Mouse (Mus musculus) duodenum, adult 2 months (tissue): ENCODE results near the gene Thap4. TPM values are rescaled to one million over a fixed set of nuclear protein-coding genes. Genes with fewer than 3 reads are reported as not detected.

Experiments used
- polyA plus RNA-seq: library from polyadenylated mRNA; depleted of rRNA; stranded (reverse); fragments of >200 nt; gene quantifications from 2 replicates; pipeline ENCODE4 v1.2.3, GENCODE M21; 2012; ENCODE audit warnings: low replicate concordance; rRNA removed

The Thap4 gene
- polyA plus RNA-seq = 79.5 and 105 TPM in 2 replicates

DNA sequence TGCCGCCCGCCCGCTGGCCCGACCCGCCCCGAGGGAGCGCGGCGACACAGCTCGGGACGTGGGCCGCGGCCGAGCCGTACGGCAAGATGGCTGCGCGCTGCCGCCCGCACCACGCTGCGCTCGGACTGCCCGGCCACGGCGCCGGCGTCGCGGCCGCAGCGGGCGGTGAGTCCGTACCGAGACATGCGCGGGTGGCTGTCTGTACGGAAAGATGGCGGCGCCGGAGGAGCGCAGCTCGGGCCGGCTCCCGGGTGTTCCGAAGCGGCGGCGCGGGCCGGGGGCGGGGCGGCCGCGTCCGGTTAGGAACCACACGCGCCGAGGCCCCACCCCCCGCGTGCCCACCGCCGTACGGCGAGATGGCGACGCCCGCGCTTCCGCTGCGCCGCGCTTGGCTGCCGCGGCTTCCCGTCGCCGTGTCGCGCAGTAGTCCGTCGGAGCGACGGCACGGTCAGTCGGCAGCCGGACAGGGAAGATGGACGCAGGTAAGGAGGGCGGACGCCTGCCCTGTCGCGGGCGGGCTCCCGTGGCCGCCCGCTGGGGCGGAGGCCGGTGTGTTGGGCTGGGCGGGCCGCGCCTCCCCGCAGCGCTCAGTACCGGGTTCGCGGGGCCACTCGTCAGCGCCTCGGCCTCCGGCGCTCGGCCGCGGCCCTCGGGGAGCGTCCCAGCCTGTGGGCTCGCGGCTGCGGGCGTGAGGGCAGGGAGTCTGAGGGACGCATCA lies at the start of gene Thap4:
Gene Thap4 (minus strand): TSS at position 292 of the 718 bp plus-strand sequence.

DNA sequence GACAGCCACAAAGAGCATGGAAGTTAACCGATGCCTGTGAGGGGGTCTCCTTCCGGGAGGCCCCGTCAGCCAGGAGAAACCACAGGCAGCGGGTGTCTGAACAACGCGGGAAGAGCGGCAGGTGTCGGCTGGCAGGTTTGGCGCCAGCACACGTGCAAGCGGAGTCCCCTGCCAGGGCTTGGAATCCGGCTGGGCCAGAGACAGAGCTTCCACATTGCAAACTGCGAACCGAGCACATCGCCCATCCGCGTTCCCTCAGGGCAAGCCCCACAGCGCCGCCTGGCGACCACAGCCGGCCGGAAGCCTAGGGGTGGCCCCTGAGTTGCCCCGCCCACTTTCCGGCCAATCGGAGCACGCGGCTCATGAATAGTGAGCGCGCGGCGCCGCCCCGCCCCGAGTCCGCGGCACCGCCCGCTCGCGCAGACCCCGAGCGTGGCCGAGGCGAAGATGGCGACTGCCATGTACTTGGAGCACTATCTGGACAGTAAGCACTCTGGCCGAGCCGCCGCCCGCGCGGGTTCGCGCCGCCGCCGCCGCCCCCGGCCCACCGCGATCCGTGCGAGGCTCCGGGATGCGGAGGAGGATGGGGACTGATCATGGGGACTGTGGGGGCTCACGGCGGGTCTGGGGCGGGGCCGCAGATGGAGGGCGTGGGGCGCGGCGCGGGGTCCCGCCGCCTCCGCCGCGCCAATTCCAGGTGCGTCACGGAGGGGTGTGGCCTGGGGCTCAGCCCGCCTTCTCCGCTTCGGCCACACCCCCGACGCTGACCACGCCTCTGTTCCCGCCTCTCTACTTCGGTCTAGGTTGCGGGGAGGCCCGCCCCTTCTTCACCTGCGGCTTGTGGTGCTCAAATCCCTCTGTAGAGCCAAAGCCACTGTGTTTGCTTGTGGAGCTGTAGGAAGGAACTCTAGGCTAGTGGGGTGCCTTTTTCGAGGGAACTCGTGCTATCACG lies 49.2 kb upstream of the Thap4 start, which contains the start of gene Ing5:
Gene Ing5 (plus strand): TSS at position 410 of the 952 bp plus-strand sequence.

DNA sequence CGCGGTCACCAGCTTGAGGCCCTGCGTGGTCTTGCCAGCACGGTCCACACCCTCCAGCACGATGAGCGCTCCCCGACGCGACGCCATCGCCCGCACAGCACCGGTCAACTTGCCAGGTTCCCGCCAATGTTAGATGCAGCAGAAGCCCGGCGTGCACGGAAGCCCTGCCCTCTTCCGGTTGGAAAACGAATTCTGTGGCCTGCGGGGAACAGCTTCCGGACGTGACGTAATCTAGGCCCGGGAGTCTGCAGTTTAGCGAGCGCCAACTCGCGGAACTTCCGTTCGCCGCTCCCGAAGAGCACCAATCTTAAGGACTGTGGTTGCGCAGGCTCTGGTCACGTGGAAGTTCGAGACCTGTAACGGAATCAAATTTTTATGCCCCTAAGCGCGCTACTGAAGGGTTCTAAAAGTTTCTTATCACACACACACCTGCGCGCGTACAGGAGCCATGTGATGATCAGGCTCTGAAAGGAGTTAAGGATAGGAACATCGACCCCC lies 47.1 kb upstream of the Thap4 start, which contains the start of gene Dtymk:
Gene Dtymk (minus strand): TSS at position 194 of the 498 bp plus-strand sequence.

DNA sequence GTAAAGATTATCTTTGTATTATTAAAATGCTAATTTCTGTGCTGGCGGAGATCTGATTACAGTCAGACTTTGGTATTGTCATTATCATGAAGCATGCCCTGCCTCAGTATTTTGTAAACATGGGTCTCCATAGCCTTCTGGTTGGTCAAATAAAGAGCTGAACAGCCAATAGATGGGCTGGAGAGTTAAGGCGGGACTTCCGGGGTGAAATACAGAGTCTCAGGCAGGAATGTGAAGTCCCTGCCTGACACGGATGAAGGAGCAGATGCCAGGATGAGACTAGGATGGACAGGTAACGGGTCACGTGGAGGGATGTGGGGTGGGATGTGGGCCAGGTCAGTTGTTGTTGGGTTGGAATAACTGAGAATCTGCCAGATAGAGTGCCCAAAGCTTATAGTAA lies 3.4 kb downstream of the Thap4 start, which contains the start of gene Atg4b:
Gene Atg4b (plus strand): TSS at position 211 of the 400 bp plus-strand sequence.

DNA sequence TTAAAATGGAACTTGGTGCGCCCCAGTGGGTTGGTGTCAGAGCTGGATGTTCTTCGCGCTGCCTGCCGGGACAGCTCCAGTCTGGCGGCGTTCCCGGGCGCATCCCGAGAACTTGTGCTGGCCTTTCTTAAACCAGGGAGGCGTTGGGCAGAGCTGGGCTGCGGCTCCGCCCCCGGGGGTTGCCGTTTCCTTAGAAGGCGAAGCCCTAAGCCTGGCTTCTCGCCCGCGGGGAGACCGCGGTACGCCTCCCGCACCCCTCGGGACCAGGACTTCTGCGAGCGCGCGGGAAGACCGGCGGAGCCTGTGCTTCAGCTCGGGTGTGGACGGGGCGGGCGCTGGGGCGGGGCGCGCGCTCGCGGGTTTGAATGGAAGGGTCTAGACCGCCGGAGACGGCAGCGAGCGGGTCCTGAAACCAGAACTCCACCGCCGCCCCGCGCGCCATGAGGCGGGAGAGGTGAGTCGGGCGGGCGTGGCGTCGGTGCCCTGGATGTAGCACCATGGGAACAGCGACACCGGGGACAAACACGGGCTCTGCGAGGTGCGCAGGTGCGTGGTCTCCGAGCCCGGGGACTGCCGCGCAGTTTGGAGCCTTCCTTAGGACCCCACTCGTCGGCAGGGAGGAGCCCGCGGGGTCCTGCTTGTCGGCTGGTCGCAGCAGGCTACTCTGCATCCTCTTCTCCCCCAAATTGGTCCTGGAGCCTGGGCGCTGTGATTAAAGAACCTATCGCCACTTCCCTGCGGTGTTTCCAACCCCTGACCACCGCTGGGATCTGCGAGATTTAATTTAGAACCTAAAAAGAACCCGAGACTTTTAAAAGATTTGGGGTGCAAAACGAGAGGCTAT lies 69.0 kb downstream of the Thap4 start, which contains the start of gene Bok:
Gene Bok (plus strand): TSS at position 260 of the 844 bp plus-strand sequence.

DNA sequence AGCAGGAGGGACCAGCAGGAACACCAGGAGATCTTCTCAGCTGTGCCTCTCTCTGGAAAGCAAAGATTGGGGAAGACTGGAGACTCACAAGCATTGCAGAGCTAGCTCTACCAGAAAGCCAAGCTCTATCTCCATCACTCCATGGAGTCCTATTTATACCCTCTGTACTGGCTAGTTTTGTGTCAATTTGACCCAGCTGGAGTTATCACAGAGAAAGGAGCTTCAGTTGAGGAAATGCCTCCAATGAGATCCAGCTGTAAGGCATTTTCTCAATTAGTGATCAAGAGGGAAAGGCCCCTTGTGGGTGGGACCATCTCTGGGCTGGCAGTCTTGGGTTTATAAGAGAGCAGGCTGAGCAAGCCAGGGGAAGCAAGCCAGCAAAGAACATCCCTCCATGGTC lies 96.1 kb downstream of the Thap4 start, which contains the start of gene Stk25:
Gene Stk25 (minus strand): TSS at position 101 of the 400 bp plus-strand sequence.

Other genes with a start within 250 kb of the Thap4 start
- gene Farp2, start 242.8 kb downstream of the Thap4 start, polyA plus RNA-seq = 6.7 and 7.4 TPM in 2 replicates
- gene Stk25, start 96.2 kb downstream of the Thap4 start, polyA plus RNA-seq = 96.4 and 173 TPM in 2 replicates
- gene Bok, start 69.2 kb downstream of the Thap4 start, polyA plus RNA-seq = 75.7 and 107 TPM in 2 replicates
- 36.7 and 53.6 TPM in 2 replicates for gene Atg4b, start 3.4 kb downstream of the Thap4 start, polyA plus RNA-seq
- gene Dtymk, start 47.1 kb upstream of the Thap4 start, polyA plus RNA-seq = 8.9 and 17.8 TPM in 2 replicates
- gene Ing5, start 49.1 kb upstream of the Thap4 start, polyA plus RNA-seq = 2.2 and 3.6 TPM in 2 replicates
- 9.4 and 11.7 TPM in 2 replicates for gene D2hgdh, start 70.0 kb upstream of the Thap4 start, polyA plus RNA-seq
- 61.7 and 145 TPM in 2 replicates for gene Gal3st2, start 106.4 kb upstream of the Thap4 start, polyA plus RNA-seq
- 17.0 and 96.0 TPM in 2 replicates for gene Gal3st2b, start 163.4 kb upstream of the Thap4 start, polyA plus RNA-seq
- gene Gal3st2c, start 235.6 kb upstream of the Thap4 start, polyA plus RNA-seq = 0.04 TPM in 1 of 2 replicates, not detected in the other